ENCODE assay signal across 20 mouse cellular contexts in the genomic region with DNA sequence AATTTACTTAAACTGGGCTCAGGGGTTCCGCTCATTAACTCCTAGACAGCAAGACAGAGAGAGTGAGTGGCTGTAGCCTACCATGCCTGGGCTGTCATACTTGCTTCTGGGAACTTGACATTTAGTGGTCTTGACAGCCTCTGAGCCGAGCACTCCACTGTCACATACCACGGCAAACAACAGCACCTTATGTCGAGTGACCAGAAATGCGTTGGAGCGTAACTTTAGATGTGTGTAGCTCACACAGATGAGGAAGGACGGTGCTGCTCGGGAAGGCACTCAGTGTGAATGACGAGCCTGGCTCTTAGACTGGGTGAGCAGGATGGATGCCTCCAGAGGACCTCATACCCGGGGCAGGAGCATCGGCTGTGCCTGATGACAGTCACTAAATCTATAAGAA.
DNase-seq lines count a peak whose midpoint lies in the region; ATAC-seq and TF ChIP-seq lines count a peak whose summit lies in the region.
"Had no signal": no experiment of that assay in that cellular context is flagged by ENCODE, and none has a peak within 500 bp of the region (broad histone marks: within the 10 kb centered on the region; RNA-seq: fewer than 3 reads in every experiment).

No protein-coding gene starts in this region.

- peak; percentile 33 for DNase-seq in embryo, embryonic 10 days (ENCODE audit: low spot score)
- no peak for DNase-seq in embryo, embryonic 9.5 days (ENCODE audit: extremely low spot score)
- DNase-seq in kidney, postnatal 0 days (ENCODE audit: low spot score), result no peak
- DNase-seq in kidney, adult 18-20 months, result no peak
- peak; percentile 58 for DNase-seq in midbrain, postnatal 0 days (ENCODE audit: low spot score)
- no peak for DNase-seq in spleen, postnatal 36 days (ENCODE audit: low spot score in 2 of 2)
- DNase-seq in spleen, adult 12 weeks (ENCODE audit: low spot score), result no peak
- DNase-seq: adrenal gland, postnatal 10 days; cerebellum, adult 11-12 months; gastrocnemius, postnatal 36 days; liver, postnatal 0 days; lung, postnatal 36 days; thymus, adult 2 months had no signal

- 0 out of 2 replicates have a peak overlapping the region, but pooled peaks have one; percentile 4 for H3K4me2 ChIP-seq in kidney, postnatal 0 days (ENCODE audit: low read length)
- no peak overlapping the region for H3K4me2 ChIP-seq in hindbrain, embryonic 13.5 days
- no peak overlapping the region for H3K4me2 ChIP-seq in midbrain, postnatal 0 days (ENCODE audit: low read depth, low read length, poor library complexity, severe bottlenecking)
- H3K4me2 ChIP-seq: heart, embryonic 11.5 days; limb, embryonic 15.5 days; neural tube, embryonic 13.5 days; stomach, embryonic 15.5 days had no signal

- TF ChIP-seq CTCF in kidney, postnatal 0 days (IDR thresholded peaks at IDR 0.05; ENCODE audit: low read depth), result no peak
- TF ChIP-seq CTCF in midbrain, postnatal 0 days (IDR thresholded peaks at IDR 0.05), result no peak

- no peak overlapping the region for H3K27ac ChIP-seq in kidney, postnatal 0 days
- H3K27ac ChIP-seq in hindbrain, embryonic 13.5 days, result peak overlapping the region; percentile 69
- no peak overlapping the region for H3K27ac ChIP-seq in midbrain, postnatal 0 days (ENCODE audit: low read depth, low read length)
- H3K27ac ChIP-seq: limb, embryonic 15.5 days; stomach, embryonic 15.5 days had no signal

- WGBS in kidney, postnatal 0 days, result 44% methylated on average over 11 of the region's 11 CpGs
- 62% methylated on average over 11 of the region's 11 CpGs for WGBS in hindbrain, embryonic 13.5 days
- 43% methylated on average over 11 of the region's 11 CpGs for WGBS in midbrain, postnatal 0 days

- no peaks in the 10 kb centered on the region for H3K9me3 ChIP-seq in kidney, postnatal 0 days (replicated peaks; ENCODE audit: low read length)
- no peaks in the 10 kb centered on the region for H3K9me3 ChIP-seq in hindbrain, embryonic 13.5 days
- no peaks in the 10 kb centered on the region for H3K9me3 ChIP-seq in midbrain, postnatal 0 days (ENCODE audit: low read length)
- H3K9me3 ChIP-seq: limb, embryonic 15.5 days; neural tube, embryonic 13.5 days; stomach, embryonic 15.5 days had no signal

- no peak overlapping the region for H3K4me3 ChIP-seq in kidney, postnatal 0 days (replicated peaks; ENCODE audit: low read depth, low read length)
- H3K4me3 ChIP-seq in hindbrain, embryonic 13.5 days, result no peak overlapping the region
- H3K4me3 ChIP-seq in midbrain, postnatal 0 days (ENCODE audit: low read depth, low read length), result no peak overlapping the region
- H3K4me3 ChIP-seq: limb, embryonic 15.5 days; neural tube, embryonic 13.5 days; stomach, embryonic 15.5 days had no signal

- no peak overlapping the region for H3K9ac ChIP-seq in kidney, postnatal 0 days (ENCODE audit: low read depth, low read length)
- no peak overlapping the region for H3K9ac ChIP-seq in hindbrain, embryonic 13.5 days
- H3K9ac ChIP-seq in midbrain, postnatal 0 days (replicated peaks; ENCODE audit: low read length, poor library complexity, severe bottlenecking), result no peak overlapping the region
- H3K9ac ChIP-seq: limb, embryonic 15.5 days; liver, postnatal 0 days; neural tube, embryonic 13.5 days; stomach, embryonic 15.5 days had no signal

- no peak; the same call in 1 of the 2 replicates for ATAC-seq in kidney, postnatal 0 days (replicated peaks; ENCODE audit: low FRiP score, low read depth)
- peak; percentile 71 for ATAC-seq in hindbrain, embryonic 13.5 days (ENCODE audit: low FRiP score)
- no peak for ATAC-seq in midbrain, postnatal 0 days (ENCODE audit: low FRiP score)
- ATAC-seq: intestine, embryonic 16.5 days; liver, postnatal 0 days had no signal

- no peaks in the 10 kb centered on the region for H3K36me3 ChIP-seq in kidney, postnatal 0 days (ENCODE audit: insufficient read depth, low read length)
- peaks cover 21% of the 10 kb centered on the region for H3K36me3 ChIP-seq in hindbrain, embryonic 13.5 days
- peaks cover 17% of the 10 kb centered on the region for H3K36me3 ChIP-seq in midbrain, postnatal 0 days (ENCODE audit: insufficient read depth, low read length)
- H3K36me3 ChIP-seq: limb, embryonic 15.5 days; stomach, embryonic 15.5 days had no signal

- H3K27me3 ChIP-seq in kidney, postnatal 0 days (ENCODE audit: insufficient read depth, low read length), result no peaks in the 10 kb centered on the region
- no peaks in the 10 kb centered on the region for H3K27me3 ChIP-seq in hindbrain, embryonic 13.5 days
- no peaks in the 10 kb centered on the region for H3K27me3 ChIP-seq in midbrain, postnatal 0 days (ENCODE audit: insufficient read depth, low read length)
- H3K27me3 ChIP-seq: CH12.LX; limb, embryonic 15.5 days; neural tube, embryonic 13.5 days; stomach, embryonic 15.5 days had no signal

- H3K4me1 ChIP-seq in kidney, postnatal 0 days (replicated peaks; ENCODE audit: insufficient read depth, low read length), result peaks cover 4% of the 10 kb centered on the region; the same call in 1 of the 2 replicates
- H3K4me1 ChIP-seq in hindbrain, embryonic 13.5 days (replicated peaks), result peaks cover 32% of the 10 kb centered on the region
- H3K4me1 ChIP-seq in midbrain, postnatal 0 days (ENCODE audit: insufficient read depth, low read length), result no peaks in the 10 kb centered on the region
- H3K4me1 ChIP-seq: stomach, embryonic 15.5 days had no signal

Comparison
In these comparisons a context has a peak if more than half of its experiments do, and no peak if none do; other contexts are left out.
1. DNase-seq: peak in embryo, embryonic 10 days (single experiment) and midbrain, postnatal 0 days (single experiment); none in embryo, embryonic 9.5 days (single experiment), kidney, postnatal 0 days (single experiment), kidney, adult 18-20 months (single experiment), spleen, postnatal 36 days (0 of 2) and spleen, adult 12 weeks (single experiment).